Mouse (Mus musculus) erythroblast, embryonic 14.5 days (primary cell): ENCODE measurements around the gene Ythdf2. TPM values are rescaled to one million over a fixed set of nuclear protein-coding genes. Genes with fewer than 3 reads are reported as not detected.

ENCODE experiments used
- H3K27me3 ChIP-seq: 2 replicates; pipeline ENCODE4 v1.6.1; 2012; ENCODE audit warnings: inconsistent platforms; ENCODE audit not compliant: control insufficient read depth
- H3K36me3 ChIP-seq: 2 replicates; pipeline ENCODE4 v1.6.1; 2012; ENCODE audit warnings: mild to moderate bottlenecking, inconsistent platforms; ENCODE audit not compliant: control insufficient read depth
- H3K4me1 ChIP-seq: 2 replicates; pipeline ENCODE4 v1.6.1; 2012; ENCODE audit warnings: inconsistent platforms; ENCODE audit not compliant: control insufficient read depth
- H3K4me3 ChIP-seq: replicated peaks from 2 replicates; pipeline ENCODE3; 2012; ENCODE audit warnings: moderate library complexity, mild to moderate bottlenecking, inconsistent platforms
- H3K9me3 ChIP-seq: 2 replicates; pipeline ENCODE4 v1.6.1; 2012; ENCODE audit warnings: low read length, inconsistent platforms, mixed read lengths; ENCODE audit not compliant: control insufficient read depth
- GATA1 ChIP-seq: IDR thresholded peaks from 2 replicates; pipeline ENCODE4 v1.6.1; 2012; ENCODE audit warnings: low read length, inconsistent platforms, mixed read lengths
- TAL1 ChIP-seq: IDR thresholded peaks from 3 replicates; pipeline ENCODE4 v1.6.1; 2012; ENCODE audit warnings: low read length, inconsistent platforms, mixed read lengths
- polyA plus RNA-seq: library from polyadenylated mRNA; stranded (reverse); fragments of >175 nt; gene quantifications from 2 replicates; pipeline ENCODE4 v1.2.3, GENCODE M21; 2012

Ythdf2 gene
- polyA plus RNA-seq, 1 experiment, result 1.2 TPM

- no peaks in the 10 kb centered on the region for H3K36me3 ChIP-seq
These were observed 44.7 kb downstream of the Ythdf2 start for GRCm38 (mm10) chr4:132167436-132167835.

GRCm38 (mm10) chr4:132166350-132167290 is 45.5 kb downstream of the Ythdf2 start:
- TF ChIP-seq GATA1, result no peak
- no peak for TF ChIP-seq TAL1
- Histone ChIP-seq H3K4me3 (no peak overlapping the region), H3K4me1 (no peaks in the 10 kb centered on the region), H3K36me3 (no peaks in the 10 kb centered on the region), H3K9me3 (no peaks in the 10 kb centered on the region), H3K27me3 (peaks cover 4% of the 10 kb centered on the region; the same call in 1 of the 2 replicates)

More at GRCm38 (mm10) chr4:132167436-132167835, 44.7 kb downstream of the Ythdf2 start:
- TF ChIP-seq GATA1, result no peak
- TF ChIP-seq TAL1, result no peak
- no peak overlapping the region for H3K4me3 ChIP-seq
- peaks cover 4% of the 10 kb centered on the region; the same call in 1 of the 2 replicates for H3K27me3 ChIP-seq
- H3K9me3 ChIP-seq, result no peaks in the 10 kb centered on the region
- no peaks in the 10 kb centered on the region for H3K4me1 ChIP-seq

GRCm38 (mm10) chr4:132165691-132166090 is 46.4 kb downstream of the Ythdf2 start:
- Histone ChIP-seq H3K9me3 (no peaks in the 10 kb centered on the region), H3K4me3 (no peak overlapping the region), H3K4me1 (no peaks in the 10 kb centered on the region), H3K27me3 (no peaks in the 10 kb centered on the region; the same call in 1 of the 2 replicates), H3K36me3 (no peaks in the 10 kb centered on the region)
- TF ChIP-seq GATA1 (no peak), TAL1 (no peak)

- H3K36me3 ChIP-seq, result no peaks in the 10 kb centered on the region
- no peaks in the 10 kb centered on the region for H3K4me1 ChIP-seq
- TF ChIP-seq GATA1 (no peak), TAL1 (no peak; the same call in 2 of the 3 replicates)
- peaks cover 2% of the 10 kb centered on the region for H3K27me3 ChIP-seq
- H3K4me3 ChIP-seq, result no peak overlapping the region
- no peaks in the 10 kb centered on the region for H3K9me3 ChIP-seq
These were observed 55.0 kb downstream of the Ythdf2 start for GRCm38 (mm10) chr4:132156941-132157622.

GRCm38 (mm10) chr4:132154877-132155670 is 57.0 kb downstream of the Ythdf2 start:
- Histone ChIP-seq H3K36me3 (no peaks in the 10 kb centered on the region), H3K4me1 (no peaks in the 10 kb centered on the region), H3K4me3 (no peak overlapping the region), H3K27me3 (peaks cover 2% of the 10 kb centered on the region), H3K9me3 (no peaks in the 10 kb centered on the region)
- no peak for TF ChIP-seq GATA1
- TF ChIP-seq TAL1, result no peak

GRCm38 (mm10) chr4:132151673-132152072 is 60.4 kb downstream of the Ythdf2 start:
- no peaks in the 10 kb centered on the region for H3K4me1 ChIP-seq
- no peaks in the 10 kb centered on the region for H3K36me3 ChIP-seq

GRCm38 (mm10) chr4:132146201-132146600 is 65.9 kb downstream of the Ythdf2 start:
- no peak overlapping the region for H3K4me3 ChIP-seq
- H3K36me3 ChIP-seq, result no peaks in the 10 kb centered on the region
- H3K4me1 ChIP-seq, result peaks cover 4% of the 10 kb centered on the region
- peaks cover 62% of the 10 kb centered on the region for H3K27me3 ChIP-seq
- TF ChIP-seq TAL1 (no peak), GATA1 (no peak)
- H3K9me3 ChIP-seq, result no peaks in the 10 kb centered on the region; the same call in 1 of the 2 replicates

More at GRCm38 (mm10) chr4:132151673-132152072, 60.4 kb downstream of the Ythdf2 start:
- Histone ChIP-seq H3K4me3 (no peak overlapping the region), H3K9me3 (no peaks in the 10 kb centered on the region), H3K27me3 (peaks cover 11% of the 10 kb centered on the region)
- no peak for TF ChIP-seq TAL1
- no peak for TF ChIP-seq GATA1

GRCm38 (mm10) chr4:132145092-132145491 is 67.0 kb downstream of the Ythdf2 start:
- H3K27me3 ChIP-seq, result peaks cover 73% of the 10 kb centered on the region
- TF ChIP-seq TAL1 (no peak), GATA1 (no peak)
- no peaks in the 10 kb centered on the region; the same call in 1 of the 2 replicates for H3K9me3 ChIP-seq
- H3K4me1 ChIP-seq, result peaks cover 4% of the 10 kb centered on the region
- H3K36me3 ChIP-seq, result no peaks in the 10 kb centered on the region
- H3K4me3 ChIP-seq, result no peak overlapping the region
